Mouse (Mus musculus): ENCODE results near the gene Trmt10c. TPM values are rescaled to one million over a fixed set of nuclear protein-coding genes. Genes with fewer than 3 reads are reported as not detected.
A peak's percentile ranks its signal among the peaks of the same experiment; 100 is the strongest.

The Trmt10c gene
- polyA plus RNA-seq (2015; fragmentation: Nextera tagmentation; extraction: Ambion mirVana) = 20.9 and 23.9 TPM in 2 replicates

DNA sequence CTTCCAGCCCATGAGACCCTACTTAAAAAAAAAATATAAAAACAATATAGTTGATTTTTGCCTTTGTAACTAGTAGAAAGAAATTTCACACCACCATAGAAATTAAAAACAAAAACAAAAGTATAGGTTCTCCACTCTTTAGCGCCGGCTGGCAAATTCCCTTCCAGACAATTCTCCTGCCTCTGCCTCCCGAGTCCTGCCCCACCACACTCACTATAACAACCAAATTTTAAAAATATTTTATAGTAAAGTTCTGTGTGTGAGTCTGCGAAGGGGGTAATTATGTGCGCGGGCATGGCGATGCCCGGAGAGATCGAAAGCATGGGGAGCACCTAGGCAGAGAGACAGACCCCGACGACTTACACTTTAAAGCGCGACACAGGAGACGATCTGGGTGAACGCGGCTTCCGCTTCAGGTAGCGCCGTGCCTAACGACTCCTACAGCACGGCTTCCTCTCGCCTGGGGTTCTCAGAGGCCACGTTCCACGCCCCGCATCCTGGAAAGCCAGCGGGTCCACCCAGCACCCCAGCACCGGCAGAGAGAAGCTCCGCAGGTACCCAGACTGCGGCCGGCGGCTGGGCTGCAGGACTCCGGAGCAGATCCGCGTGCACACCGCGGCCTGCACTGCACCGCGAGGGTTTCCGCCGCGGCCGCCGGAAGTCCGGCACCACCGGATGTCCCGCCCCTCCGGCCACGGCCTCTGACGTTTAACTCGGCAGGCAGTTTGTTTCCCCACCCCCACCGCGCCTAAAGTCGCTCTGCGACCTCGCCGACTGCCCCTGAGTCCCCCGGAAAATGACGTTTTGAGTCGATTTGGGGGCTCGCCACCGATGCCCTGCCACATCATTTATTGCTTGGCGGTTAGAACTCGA lies at the start of gene Trmt10c:
Gene Trmt10c, minus strand, starts transcription at position 682 of the 873 bp plus-strand sequence.
- H3K9ac ChIP-seq (ENCODE audit: low read length) = peak within 1 kb of the TSS; percentile 94
- peak within 1 kb of the TSS; percentile 84 for H3K4me2 ChIP-seq (ENCODE audit: low read depth, low read length)
- H3K4me3 ChIP-seq (ENCODE audit: low read length) = peak within 1 kb of the TSS; percentile 95
- ATAC-seq (ENCODE audit: low read depth) = peak; percentile 100
- H3K4me1 ChIP-seq (replicated peaks; ENCODE audit: control insufficient read depth, insufficient read depth, low read length) = peaks cover 11% of the 10 kb centered on the region
- H3K9me3 ChIP-seq (ENCODE audit: control insufficient read depth, low read length) = no peaks in the 10 kb centered on the region
- no peaks in the 10 kb centered on the region for H3K27me3 ChIP-seq (ENCODE audit: control insufficient read depth, insufficient read depth, low read depth, low read length)
- peak within 1 kb of the TSS; percentile 78 for H3K27ac ChIP-seq (ENCODE audit: low read length)
- under 1% methylated on average over 63 of the region's 63 CpGs for WGBS
- H3K36me3 ChIP-seq (ENCODE audit: control insufficient read depth, insufficient read depth, low read length) = peaks cover 11% of the 10 kb centered on the region

DNA sequence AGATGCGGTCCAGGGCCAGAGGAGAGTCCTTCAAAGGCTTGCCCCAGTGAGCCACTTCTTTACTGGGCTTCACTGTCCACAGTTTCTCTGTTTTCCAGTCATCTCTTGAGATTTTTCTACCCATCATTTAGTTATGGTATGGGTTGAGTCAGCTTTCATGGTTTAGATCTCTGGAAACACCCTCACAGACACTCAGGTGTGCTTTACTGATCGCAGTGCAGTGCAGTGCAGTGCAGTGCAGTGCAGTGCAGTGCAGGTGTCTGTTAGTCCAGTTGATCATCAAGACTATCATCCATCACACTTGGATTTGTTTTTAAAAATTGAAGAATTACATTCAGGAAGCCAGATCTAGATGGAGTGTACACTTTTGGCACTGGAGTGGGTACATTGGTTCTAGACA lies 48.7 kb upstream of the Trmt10c start:
- Histone ChIP-seq H3K36me3 (ENCODE audit: control insufficient read depth, insufficient read depth, low read length) (no peaks in the 10 kb centered on the region), H3K4me2 (ENCODE audit: low read depth, low read length) (no peak overlapping the region), H3K9ac (ENCODE audit: low read length) (no peak overlapping the region), H3K27me3 (ENCODE audit: control insufficient read depth, insufficient read depth, low read depth, low read length) (no peaks in the 10 kb centered on the region), H3K9me3 (ENCODE audit: control insufficient read depth, low read length) (no peaks in the 10 kb centered on the region), H3K27ac (ENCODE audit: low read length) (no peak overlapping the region), H3K4me3 (ENCODE audit: low read length) (no peak overlapping the region), H3K4me1 (replicated peaks; ENCODE audit: control insufficient read depth, insufficient read depth, low read length) (no peaks in the 10 kb centered on the region)
- 98% methylated on average over 2 of the region's 2 CpGs for WGBS
- no peak for ATAC-seq (ENCODE audit: low read depth)

DNA sequence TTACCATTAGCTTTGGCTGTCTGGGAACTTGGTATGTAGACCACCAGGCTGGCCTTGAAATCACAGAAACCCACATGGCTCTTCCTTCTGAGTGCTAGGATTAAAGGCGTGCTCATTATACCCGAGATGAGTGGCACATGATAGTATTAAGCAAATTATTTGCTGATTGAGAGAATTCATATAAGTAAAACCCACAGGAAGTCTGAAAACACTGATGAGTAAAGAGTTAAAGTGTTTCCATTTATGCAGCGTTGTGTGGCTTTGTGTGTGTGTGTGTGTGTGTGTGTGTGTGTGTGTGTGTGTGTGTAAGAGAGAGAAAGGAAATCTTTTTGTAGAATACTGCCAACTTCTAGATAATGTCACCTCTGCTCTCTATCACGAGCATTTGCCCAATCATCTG lies 44.1 kb upstream of the Trmt10c start:
- WGBS = 78% methylated on average over 4 of the region's 4 CpGs
- H3K4me1 ChIP-seq (replicated peaks; ENCODE audit: control insufficient read depth, insufficient read depth, low read length) = peaks cover 2% of the 10 kb centered on the region
- no peak overlapping the region for H3K9ac ChIP-seq (ENCODE audit: low read length)
- H3K4me2 ChIP-seq (ENCODE audit: low read depth, low read length) = no peak overlapping the region
- H3K27ac ChIP-seq (ENCODE audit: low read length) = no peak overlapping the region
- no peaks in the 10 kb centered on the region for H3K9me3 ChIP-seq (ENCODE audit: control insufficient read depth, low read length)
- H3K27me3 ChIP-seq (ENCODE audit: control insufficient read depth, insufficient read depth, low read depth, low read length) = no peaks in the 10 kb centered on the region
- ATAC-seq (ENCODE audit: low read depth) = no peak
- no peak overlapping the region for H3K4me3 ChIP-seq (ENCODE audit: low read length)
- H3K36me3 ChIP-seq (ENCODE audit: control insufficient read depth, insufficient read depth, low read length) = no peaks in the 10 kb centered on the region

DNA sequence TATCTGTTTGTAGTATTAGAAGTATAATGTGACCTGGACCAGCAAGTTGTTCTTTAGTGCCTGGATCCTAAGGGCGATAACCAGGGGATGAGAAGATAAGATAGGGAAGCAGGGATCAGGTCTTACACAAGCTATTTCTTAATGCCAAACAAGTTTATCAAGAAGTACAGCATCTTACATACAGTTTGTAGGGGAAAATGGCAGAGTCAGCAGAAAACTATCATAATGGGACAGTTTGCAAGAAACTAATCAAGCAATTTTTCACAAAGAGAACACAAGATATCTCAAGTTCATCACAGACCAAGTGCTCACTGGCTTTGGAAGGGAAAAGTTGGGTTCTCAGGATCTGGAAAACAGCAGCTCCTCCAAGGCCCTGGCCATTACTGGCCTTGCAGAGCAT lies 41.8 kb upstream of the Trmt10c start:
- no peak overlapping the region for H3K4me3 ChIP-seq (ENCODE audit: low read length)
- H3K36me3 ChIP-seq (ENCODE audit: control insufficient read depth, insufficient read depth, low read length) = no peaks in the 10 kb centered on the region
- H3K9me3 ChIP-seq (ENCODE audit: control insufficient read depth, low read length) = no peaks in the 10 kb centered on the region
- no peak overlapping the region for H3K9ac ChIP-seq (ENCODE audit: low read length)
- H3K27me3 ChIP-seq (ENCODE audit: control insufficient read depth, insufficient read depth, low read depth, low read length) = no peaks in the 10 kb centered on the region
- H3K4me1 ChIP-seq (replicated peaks; ENCODE audit: control insufficient read depth, insufficient read depth, low read length) = peaks cover 6% of the 10 kb centered on the region
- no peak overlapping the region for H3K27ac ChIP-seq (ENCODE audit: low read length)
- ATAC-seq (ENCODE audit: low read depth) = no peak
- whole genome bisulfite sequencing = 91% methylated on average over 1 of the region's 1 CpGs
- H3K4me2 ChIP-seq (ENCODE audit: low read depth, low read length) = no peak overlapping the region

DNA sequence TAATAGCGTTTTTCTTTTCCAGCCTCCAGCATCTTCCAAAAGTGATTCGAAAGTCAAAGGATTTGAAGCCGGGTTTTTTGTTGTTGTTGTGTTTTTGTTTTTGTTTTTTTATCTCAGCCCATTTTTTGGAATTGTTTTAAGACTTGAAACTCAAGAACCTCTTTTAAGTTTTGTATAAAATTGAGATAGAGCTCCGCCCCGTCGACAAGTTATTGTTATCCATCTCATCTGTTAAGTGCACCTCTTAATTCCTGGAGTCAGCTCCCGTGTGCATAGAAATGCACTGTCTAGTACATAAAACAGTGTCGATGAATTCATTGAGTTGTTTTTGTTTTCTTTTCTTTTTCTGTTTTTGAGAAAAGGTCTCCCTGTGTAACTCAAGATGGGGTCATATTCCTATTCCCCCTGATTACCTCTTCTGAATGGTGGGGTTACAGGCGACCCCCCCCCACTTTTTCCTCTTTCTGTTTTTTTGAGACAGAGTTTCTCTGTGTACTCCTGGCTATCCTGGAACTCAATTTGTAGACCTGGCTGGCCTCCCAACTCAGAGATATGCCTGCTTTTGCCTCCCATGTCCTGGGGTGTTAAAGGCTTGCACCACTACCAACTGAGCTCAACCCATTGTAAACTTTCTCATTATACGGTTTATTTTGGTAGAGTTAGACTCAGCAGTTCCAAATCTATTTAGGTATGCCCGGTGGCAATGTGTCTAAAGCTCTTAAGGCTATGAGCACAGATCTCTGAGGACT lies 38.7 kb upstream of the Trmt10c start:
- Histone ChIP-seq H3K4me2 (ENCODE audit: low read depth, low read length) (peak overlapping the region; percentile 52), H3K4me3 (ENCODE audit: low read length) (peak overlapping the region; percentile 93), H3K9me3 (ENCODE audit: control insufficient read depth, low read length) (no peaks in the 10 kb centered on the region), H3K9ac (ENCODE audit: low read length) (peak overlapping the region; percentile 82), H3K27me3 (ENCODE audit: control insufficient read depth, insufficient read depth, low read depth, low read length) (no peaks in the 10 kb centered on the region), H3K27ac (ENCODE audit: low read length) (peak overlapping the region; percentile 89), H3K36me3 (ENCODE audit: control insufficient read depth, insufficient read depth, low read length) (no peaks in the 10 kb centered on the region), H3K4me1 (replicated peaks; ENCODE audit: control insufficient read depth, insufficient read depth, low read length) (peaks cover 6% of the 10 kb centered on the region)
- 11% methylated on average over 11 of the region's 11 CpGs for WGBS
- no peak for ATAC-seq (ENCODE audit: low read depth)

DNA sequence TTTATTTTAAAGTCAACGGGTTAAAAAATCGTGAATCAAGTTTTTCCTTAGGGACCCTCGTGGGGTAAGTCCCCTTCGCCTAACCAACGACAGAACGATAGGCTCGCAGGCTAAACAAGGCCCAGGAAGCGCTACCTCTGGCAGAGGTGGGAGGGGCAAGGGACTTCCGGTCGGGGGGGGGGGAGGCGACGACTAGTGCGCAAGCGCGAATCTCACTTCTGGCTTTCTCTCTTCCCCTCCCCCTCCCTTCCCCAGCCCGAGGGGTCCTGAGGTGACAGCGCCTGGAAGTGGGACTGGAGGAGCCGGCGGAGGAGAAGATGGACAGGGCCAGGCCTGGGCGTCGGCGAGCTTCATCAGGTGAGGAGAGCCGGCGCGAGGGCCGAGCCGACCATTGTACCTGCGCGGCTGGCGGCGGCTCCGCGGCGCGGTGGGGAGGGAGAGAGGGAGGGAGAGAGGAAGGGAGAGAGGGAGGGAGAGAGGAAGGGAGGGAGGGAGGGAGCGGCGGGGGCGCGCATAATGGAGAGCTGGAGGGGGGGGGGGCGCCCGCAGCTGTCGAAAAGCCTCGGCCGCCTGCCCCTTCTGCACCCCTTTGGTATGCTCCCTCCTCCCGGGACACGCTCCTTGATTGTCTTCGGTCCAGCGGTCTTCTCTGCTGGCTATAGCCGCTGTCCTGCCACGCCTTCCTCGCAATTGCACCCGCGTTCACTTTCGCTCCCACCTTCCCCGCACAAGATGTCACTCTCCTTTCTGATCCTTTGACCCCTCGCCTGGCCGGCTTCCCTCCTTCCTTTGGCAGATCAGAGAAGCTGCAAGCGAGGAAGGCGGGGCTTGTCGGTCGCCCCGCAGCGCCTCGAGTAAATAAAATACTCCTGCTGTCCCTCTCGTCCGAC lies 37.8 kb upstream of the Trmt10c start:
- peak overlapping the region; percentile 52 for H3K4me2 ChIP-seq (ENCODE audit: low read depth, low read length)

DNA sequence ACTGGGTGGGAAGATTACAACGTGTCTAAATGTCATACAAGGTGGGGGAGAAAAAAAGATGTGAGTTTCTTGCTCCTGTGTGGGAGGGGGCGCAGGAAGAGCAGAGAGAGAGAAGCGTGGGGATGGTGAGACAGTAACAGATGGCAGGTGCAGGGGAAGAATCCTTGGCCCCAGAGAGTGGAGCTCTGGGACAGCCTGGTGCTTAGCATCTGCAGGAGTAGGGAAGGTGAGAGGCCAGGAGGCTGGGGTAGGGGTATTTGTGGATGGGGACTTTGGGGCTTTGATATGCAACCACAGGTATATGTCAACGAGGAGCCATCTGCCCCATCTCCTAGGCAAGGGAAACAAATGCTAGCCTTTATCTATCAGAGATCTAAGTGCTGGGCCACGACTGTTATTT lies 36.9 kb upstream of the Trmt10c start:
- no peak for ATAC-seq (ENCODE audit: low read depth)
- H3K27ac ChIP-seq (ENCODE audit: low read length) = no peak overlapping the region

More for the DNA sequence above, 37.8 kb upstream of the Trmt10c start:
- H3K27ac ChIP-seq (ENCODE audit: low read length) = peak overlapping the region; percentile 89
- peak overlapping the region; percentile 82 for H3K9ac ChIP-seq (ENCODE audit: low read length)
- H3K4me1 ChIP-seq (replicated peaks; ENCODE audit: control insufficient read depth, insufficient read depth, low read length) = peaks cover 6% of the 10 kb centered on the region
- H3K36me3 ChIP-seq (ENCODE audit: control insufficient read depth, insufficient read depth, low read length) = no peaks in the 10 kb centered on the region
- WGBS = under 1% methylated on average over 41 of the region's 66 CpGs
- peak overlapping the region; percentile 93 for H3K4me3 ChIP-seq (ENCODE audit: low read length)
- no peaks in the 10 kb centered on the region for H3K9me3 ChIP-seq (ENCODE audit: control insufficient read depth, low read length)
- peak; percentile 90 for ATAC-seq (ENCODE audit: low read depth)
- no peaks in the 10 kb centered on the region; the same call in 1 of the 2 replicates for H3K27me3 ChIP-seq (ENCODE audit: control insufficient read depth, insufficient read depth, low read depth, low read length)

DNA sequence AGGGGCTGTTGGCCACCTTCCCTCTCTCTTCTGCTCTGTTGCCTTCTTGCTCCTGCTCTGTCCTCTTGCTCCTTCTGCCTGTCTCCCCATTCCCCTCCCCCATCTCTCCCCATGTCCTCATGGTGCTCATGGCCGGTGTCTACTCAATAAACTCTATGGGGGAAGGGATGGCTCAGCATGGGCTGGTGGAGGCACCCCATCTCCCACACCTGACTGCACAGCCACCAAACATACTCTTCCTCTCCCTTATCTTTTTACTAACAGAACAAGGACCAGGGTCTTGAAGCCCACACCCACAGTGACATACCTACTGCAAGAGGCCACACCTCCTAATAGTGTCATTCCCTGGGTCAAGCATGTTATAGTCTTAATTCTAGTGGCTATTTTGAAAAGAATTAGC lies 36.5 kb upstream of the Trmt10c start:
- ATAC-seq (ENCODE audit: low read depth) = no peak
- H3K9ac ChIP-seq (ENCODE audit: low read length) = no peak overlapping the region

More for the DNA sequence above, 36.9 kb upstream of the Trmt10c start:
- H3K36me3 ChIP-seq (ENCODE audit: control insufficient read depth, insufficient read depth, low read length) = no peaks in the 10 kb centered on the region
- no peak overlapping the region for H3K9ac ChIP-seq (ENCODE audit: low read length)
- no peaks in the 10 kb centered on the region for H3K9me3 ChIP-seq (ENCODE audit: control insufficient read depth, low read length)
- no peak overlapping the region for H3K4me3 ChIP-seq (ENCODE audit: low read length)
- WGBS = 69% methylated on average over 5 of the region's 5 CpGs
- H3K4me2 ChIP-seq (ENCODE audit: low read depth, low read length) = peak overlapping the region; percentile 52; the same call in 1 of the 2 replicates
- no peaks in the 10 kb centered on the region; the same call in 1 of the 2 replicates for H3K27me3 ChIP-seq (ENCODE audit: control insufficient read depth, insufficient read depth, low read depth, low read length)
- peaks cover 6% of the 10 kb centered on the region for H3K4me1 ChIP-seq (replicated peaks; ENCODE audit: control insufficient read depth, insufficient read depth, low read length)

More for the DNA sequence above, 36.5 kb upstream of the Trmt10c start:
- Histone ChIP-seq H3K4me1 (replicated peaks; ENCODE audit: control insufficient read depth, insufficient read depth, low read length) (peaks cover 6% of the 10 kb centered on the region), H3K4me3 (ENCODE audit: low read length) (no peak overlapping the region), H3K9me3 (ENCODE audit: control insufficient read depth, low read length) (no peaks in the 10 kb centered on the region), H3K27ac (ENCODE audit: low read length) (no peak overlapping the region), H3K4me2 (ENCODE audit: low read depth, low read length) (no peak overlapping the region), H3K36me3 (ENCODE audit: control insufficient read depth, insufficient read depth, low read length) (no peaks in the 10 kb centered on the region), H3K27me3 (ENCODE audit: control insufficient read depth, insufficient read depth, low read depth, low read length) (no peaks in the 10 kb centered on the region; the same call in 1 of the 2 replicates)
- 100% methylated on average over 1 of the region's 1 CpGs for WGBS
